In genomic region chr8:81884195-81884594, GRCm38 (mm10) we compare ENCODE assay signal across 18 mouse cellular contexts.
"Had no signal": no experiment of that assay in that cellular context is flagged by ENCODE, and none has a peak within 500 bp of the region (broad histone marks: within the 10 kb centered on the region; RNA-seq: fewer than 3 reads in every experiment).

No protein-coding gene starts in this region.

- ATAC-seq: midbrain, embryonic 15.5 days had no signal

- H3K27me3 ChIP-seq: kidney, embryonic 15.5 days; liver, embryonic 13.5 days; midbrain, embryonic 12.5 days; midbrain, embryonic 15.5 days; neural tube, embryonic 13.5 days; stomach, embryonic 15.5 days had no signal

- H3K4me3 ChIP-seq: kidney, embryonic 15.5 days; left cerebral cortex, adult 2 months; liver, embryonic 13.5 days; midbrain, embryonic 12.5 days; midbrain, embryonic 15.5 days; myocyte; neural tube, embryonic 13.5 days; stomach, embryonic 15.5 days had no signal

- H3K36me3 ChIP-seq: kidney, embryonic 15.5 days; liver, embryonic 13.5 days; midbrain, embryonic 12.5 days; midbrain, embryonic 15.5 days; neural tube, embryonic 13.5 days; stomach, embryonic 15.5 days had no signal

- H3K9ac ChIP-seq: kidney, embryonic 15.5 days; liver, embryonic 13.5 days; midbrain, embryonic 12.5 days; midbrain, embryonic 15.5 days; neural tube, embryonic 13.5 days; stomach, embryonic 15.5 days had no signal

- H3K9me3 ChIP-seq: kidney, embryonic 15.5 days; liver, embryonic 13.5 days; midbrain, embryonic 12.5 days; midbrain, embryonic 15.5 days; neural tube, embryonic 13.5 days; stomach, embryonic 15.5 days had no signal

- H3K27ac ChIP-seq: kidney, embryonic 15.5 days; left cerebral cortex, adult 2 months; liver, embryonic 13.5 days; midbrain, embryonic 12.5 days; midbrain, embryonic 15.5 days; neural tube, embryonic 13.5 days; stomach, embryonic 15.5 days had no signal

- DNase-seq: kidney, postnatal 10 days; kidney, postnatal 36 days; layer of hippocampus, postnatal 36 days; liver, embryonic 13.5 days; lung, adult 2 months; lung, postnatal 14 days; lung, postnatal 4 days; retina, postnatal 1 day; right cerebral cortex, postnatal 25 days; spleen, adult 18-20 months; thymus, postnatal 25 days had no signal

- H3K4me2 ChIP-seq: kidney, embryonic 15.5 days; liver, embryonic 13.5 days; midbrain, embryonic 12.5 days; midbrain, embryonic 15.5 days; neural tube, embryonic 13.5 days; stomach, embryonic 15.5 days had no signal

- H3K4me1 ChIP-seq: kidney, embryonic 15.5 days; liver, embryonic 13.5 days; midbrain, embryonic 15.5 days; neural tube, embryonic 13.5 days; stomach, embryonic 15.5 days had no signal
